Mouse (Mus musculus): ENCODE data around the gene Trub1. TPM values are rescaled to one million over a fixed set of nuclear protein-coding genes. Genes with fewer than 3 reads are reported as not detected.

The Trub1 gene
- polyA plus RNA-seq, 1 experiment from 2014 or later: 8.7 TPM

DNA sequence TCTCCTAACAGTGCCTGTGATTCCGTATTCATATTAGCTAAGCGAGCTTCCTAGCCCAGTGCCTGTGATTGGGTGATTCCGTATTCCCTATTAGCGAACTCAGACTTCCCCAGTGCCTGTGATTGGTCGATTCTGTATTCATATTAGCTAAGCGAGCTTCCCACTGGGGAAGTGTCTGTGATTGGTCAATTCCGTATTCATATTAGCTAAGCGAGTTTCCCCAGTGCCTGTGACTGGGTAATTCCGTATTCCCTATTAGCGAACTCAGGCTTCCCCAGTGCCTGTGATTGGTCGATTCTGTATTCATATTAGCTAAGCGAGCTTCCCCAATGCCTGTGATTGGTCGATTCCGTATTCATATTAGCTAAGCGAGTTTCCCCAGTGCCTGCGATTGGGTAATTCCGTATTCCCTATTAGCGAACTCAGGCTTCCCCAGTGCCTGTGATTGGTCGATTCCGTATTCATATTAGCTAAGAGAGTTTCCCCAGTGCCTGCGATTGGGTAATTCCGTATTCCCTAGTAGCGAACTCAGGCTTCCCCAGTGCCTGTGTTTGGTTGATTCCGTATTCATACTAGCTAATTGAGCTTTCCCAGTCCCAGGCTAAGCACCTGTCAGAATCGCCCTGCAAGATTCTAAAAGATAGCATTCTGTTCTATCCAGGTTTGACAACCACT lies 2.7 kb downstream of the Trub1 start:
- Histone ChIP-seq H3K27me3 (ENCODE audit: control insufficient read depth, insufficient read depth, low read depth, low read length) (no peaks in the 10 kb centered on the region), H3K9me3 (replicated peaks; ENCODE audit: control insufficient read depth, low read length) (0 out of 2 replicates have a peak, but pooled peaks cover 2% of the 10 kb centered on the region), H3K36me3 (ENCODE audit: control insufficient read depth, insufficient read depth) (no peaks in the 10 kb centered on the region), H3K27ac (ENCODE audit: low read length) (no peak overlapping the region), H3K9ac (ENCODE audit: low read depth, low read length) (no peak overlapping the region), H3K4me3 (ENCODE audit: low read depth, low read length) (no peak overlapping the region), H3K4me1 (ENCODE audit: control insufficient read depth, low read depth, low read length) (peaks cover 8% of the 10 kb centered on the region), H3K4me2 (ENCODE audit: low read depth, low read length) (no peak overlapping the region)
- no peak for ATAC-seq (ENCODE audit: low read depth)
- WGBS (ENCODE audit: insufficient replicate concordance): 86% methylated on average over 25 of the region's 25 CpGs

DNA sequence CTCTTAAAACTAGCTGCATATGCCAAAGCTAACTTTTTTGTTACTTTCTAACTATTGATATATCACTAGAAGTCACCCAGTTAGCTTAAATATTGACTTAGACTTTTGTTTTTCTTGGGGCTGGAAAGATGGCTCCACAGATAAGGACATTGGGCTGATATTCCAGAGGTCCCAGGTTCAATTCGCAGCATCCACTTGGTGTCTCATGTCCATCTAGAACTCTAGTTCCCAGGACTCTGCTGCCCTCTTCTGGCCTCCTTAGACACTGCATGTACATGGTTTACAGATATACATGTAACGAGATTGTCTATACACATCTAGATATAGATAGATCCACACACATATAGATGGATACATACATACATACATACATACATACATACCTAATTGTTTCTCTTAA lies 4.4 kb downstream of the Trub1 start:
- no peak overlapping the region for H3K4me2 ChIP-seq (ENCODE audit: low read depth, low read length)
- peaks cover 8% of the 10 kb centered on the region for H3K4me1 ChIP-seq (ENCODE audit: control insufficient read depth, low read depth, low read length)
- no peaks in the 10 kb centered on the region for H3K36me3 ChIP-seq (ENCODE audit: control insufficient read depth, insufficient read depth)
- no peak for ATAC-seq (ENCODE audit: low read depth)
- H3K9ac ChIP-seq (ENCODE audit: low read depth, low read length): no peak overlapping the region
- H3K27me3 ChIP-seq (ENCODE audit: control insufficient read depth, insufficient read depth, low read depth, low read length): no peaks in the 10 kb centered on the region
- H3K4me3 ChIP-seq (ENCODE audit: low read depth, low read length): no peak overlapping the region
- WGBS (ENCODE audit: insufficient replicate concordance): 63% methylated on average over 2 of the region's 2 CpGs
- no peak overlapping the region for H3K27ac ChIP-seq (ENCODE audit: low read length)
- H3K9me3 ChIP-seq (replicated peaks; ENCODE audit: control insufficient read depth, low read length): 0 out of 2 replicates have a peak, but pooled peaks cover 2% of the 10 kb centered on the region

DNA sequence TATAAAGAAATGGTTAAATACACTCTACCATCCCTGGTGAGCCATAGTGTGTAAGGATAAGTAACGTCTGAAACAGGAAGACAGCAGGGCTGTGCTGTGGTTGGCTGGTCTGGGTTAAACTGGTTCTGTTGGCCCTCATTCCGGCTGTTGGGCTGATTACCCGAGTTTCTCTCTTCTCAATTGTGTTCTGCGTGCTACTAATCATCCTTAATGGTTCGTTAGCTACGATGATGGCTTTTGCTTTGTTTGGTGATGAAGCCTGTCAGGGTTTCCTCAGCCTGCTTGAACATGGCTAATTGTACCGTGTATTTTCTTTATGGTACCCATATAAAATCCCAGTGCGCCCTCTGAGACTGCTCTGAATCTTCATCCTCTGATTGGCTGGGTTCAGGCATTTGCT lies 11.0 kb downstream of the Trub1 start:
- no peak for ATAC-seq (ENCODE audit: low read depth)
- Histone ChIP-seq H3K9me3 (replicated peaks; ENCODE audit: control insufficient read depth, low read length) (no peaks in the 10 kb centered on the region), H3K9ac (ENCODE audit: low read depth, low read length) (no peak overlapping the region), H3K36me3 (ENCODE audit: control insufficient read depth, insufficient read depth) (no peaks in the 10 kb centered on the region), H3K27me3 (ENCODE audit: control insufficient read depth, insufficient read depth, low read depth, low read length) (no peaks in the 10 kb centered on the region), H3K27ac (ENCODE audit: low read length) (no peak overlapping the region), H3K4me2 (ENCODE audit: low read depth, low read length) (no peak overlapping the region), H3K4me1 (ENCODE audit: control insufficient read depth, low read depth, low read length) (no peaks in the 10 kb centered on the region), H3K4me3 (ENCODE audit: low read depth, low read length) (no peak overlapping the region)
- WGBS (ENCODE audit: insufficient replicate concordance): 73% methylated on average over 8 of the region's 8 CpGs

DNA sequence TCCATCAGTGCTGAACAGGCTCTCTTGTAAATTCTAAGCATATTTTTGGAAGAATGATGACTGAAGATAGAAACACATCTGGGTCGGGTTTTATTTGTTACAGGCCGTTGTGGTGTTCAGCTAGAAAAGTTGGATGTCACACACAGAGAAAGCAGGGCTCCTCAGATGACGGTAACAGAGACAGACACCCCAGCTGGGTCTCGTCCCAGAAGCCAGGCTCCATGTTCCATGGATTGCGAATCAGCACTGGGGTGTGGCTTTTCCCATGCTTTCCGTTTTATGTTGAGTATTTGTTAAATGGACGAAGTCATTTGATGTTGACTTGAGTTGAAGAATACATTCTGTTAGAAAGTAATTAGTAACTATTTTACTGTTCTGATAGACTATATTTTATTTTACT lies 13.0 kb downstream of the Trub1 start:
- H3K4me1 ChIP-seq (ENCODE audit: control insufficient read depth, low read depth, low read length): no peaks in the 10 kb centered on the region
- no peaks in the 10 kb centered on the region for H3K36me3 ChIP-seq (ENCODE audit: control insufficient read depth, insufficient read depth)
- H3K9ac ChIP-seq (ENCODE audit: low read depth, low read length): no peak overlapping the region
- H3K27ac ChIP-seq (ENCODE audit: low read length): no peak overlapping the region
- no peak overlapping the region for H3K4me2 ChIP-seq (ENCODE audit: low read depth, low read length)
- H3K4me3 ChIP-seq (ENCODE audit: low read depth, low read length): no peak overlapping the region
- no peaks in the 10 kb centered on the region for H3K27me3 ChIP-seq (ENCODE audit: control insufficient read depth, insufficient read depth, low read depth, low read length)
- ATAC-seq (ENCODE audit: low read depth): no peak
- 79% methylated on average over 7 of the region's 7 CpGs for WGBS (ENCODE audit: insufficient replicate concordance)
- H3K9me3 ChIP-seq (replicated peaks; ENCODE audit: control insufficient read depth, low read length): no peaks in the 10 kb centered on the region

DNA sequence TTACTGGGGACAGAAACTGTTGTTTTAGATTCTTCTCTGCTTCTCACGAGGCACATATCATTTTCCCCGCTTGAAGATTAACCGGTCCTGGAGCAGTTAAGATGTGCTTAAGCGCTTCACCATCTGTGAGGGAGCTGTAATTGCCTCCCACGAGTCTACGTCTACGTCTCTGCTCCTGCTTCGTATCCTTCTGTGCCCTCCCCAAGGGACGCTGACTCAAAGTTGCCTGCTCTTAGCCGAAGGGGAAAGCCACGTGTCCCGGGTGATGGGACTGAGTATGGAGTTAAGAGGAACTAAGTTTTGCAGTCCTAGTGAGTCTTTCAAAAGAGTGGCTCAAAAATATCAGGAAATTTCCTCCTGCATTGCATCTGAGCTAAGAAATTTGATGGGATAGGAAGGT lies 18.3 kb downstream of the Trub1 start:
- no peak for ATAC-seq (ENCODE audit: low read depth)
- Histone ChIP-seq H3K9ac (ENCODE audit: low read depth, low read length) (no peak overlapping the region), H3K27me3 (ENCODE audit: control insufficient read depth, insufficient read depth, low read depth, low read length) (no peaks in the 10 kb centered on the region), H3K9me3 (replicated peaks; ENCODE audit: control insufficient read depth, low read length) (no peaks in the 10 kb centered on the region), H3K27ac (ENCODE audit: low read length) (no peak overlapping the region), H3K4me2 (ENCODE audit: low read depth, low read length) (no peak overlapping the region), H3K4me1 (ENCODE audit: control insufficient read depth, low read depth, low read length) (no peaks in the 10 kb centered on the region), H3K4me3 (ENCODE audit: low read depth, low read length) (no peak overlapping the region), H3K36me3 (ENCODE audit: control insufficient read depth, insufficient read depth) (no peaks in the 10 kb centered on the region)
- whole genome bisulfite sequencing (ENCODE audit: insufficient replicate concordance): 82% methylated on average over 12 of the region's 12 CpGs

DNA sequence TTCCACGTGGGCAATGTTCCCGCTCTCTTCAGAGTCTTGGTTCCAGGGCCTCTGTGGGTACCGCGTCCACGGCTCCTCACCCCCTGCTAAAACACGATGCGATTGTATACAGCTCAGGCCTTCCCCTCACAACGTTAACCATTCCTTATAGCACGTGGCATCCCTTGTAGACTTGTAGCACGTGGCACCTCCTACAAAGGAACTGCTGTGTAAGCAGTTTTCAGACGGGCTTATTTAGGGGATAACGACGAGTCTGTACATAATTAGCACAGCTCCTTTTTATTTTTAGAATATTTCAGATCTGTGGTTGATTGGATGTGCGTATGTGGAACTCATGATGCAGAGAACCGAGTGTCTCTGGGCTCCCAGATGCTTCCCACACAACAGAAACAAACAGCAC lies 19.5 kb downstream of the Trub1 start:
- no peaks in the 10 kb centered on the region for H3K4me1 ChIP-seq (ENCODE audit: control insufficient read depth, low read depth, low read length)
- H3K27me3 ChIP-seq (ENCODE audit: control insufficient read depth, insufficient read depth, low read depth, low read length): no peaks in the 10 kb centered on the region
- no peaks in the 10 kb centered on the region for H3K36me3 ChIP-seq (ENCODE audit: control insufficient read depth, insufficient read depth)
- H3K9ac ChIP-seq (ENCODE audit: low read depth, low read length): no peak overlapping the region
- no peak for ATAC-seq (ENCODE audit: low read depth)
- no peak overlapping the region for H3K4me3 ChIP-seq (ENCODE audit: low read depth, low read length)
- H3K4me2 ChIP-seq (ENCODE audit: low read depth, low read length): no peak overlapping the region
- 80% methylated on average over 15 of the region's 15 CpGs for WGBS (ENCODE audit: insufficient replicate concordance)
- no peaks in the 10 kb centered on the region for H3K9me3 ChIP-seq (replicated peaks; ENCODE audit: control insufficient read depth, low read length)
- no peak overlapping the region for H3K27ac ChIP-seq (ENCODE audit: low read length)

DNA sequence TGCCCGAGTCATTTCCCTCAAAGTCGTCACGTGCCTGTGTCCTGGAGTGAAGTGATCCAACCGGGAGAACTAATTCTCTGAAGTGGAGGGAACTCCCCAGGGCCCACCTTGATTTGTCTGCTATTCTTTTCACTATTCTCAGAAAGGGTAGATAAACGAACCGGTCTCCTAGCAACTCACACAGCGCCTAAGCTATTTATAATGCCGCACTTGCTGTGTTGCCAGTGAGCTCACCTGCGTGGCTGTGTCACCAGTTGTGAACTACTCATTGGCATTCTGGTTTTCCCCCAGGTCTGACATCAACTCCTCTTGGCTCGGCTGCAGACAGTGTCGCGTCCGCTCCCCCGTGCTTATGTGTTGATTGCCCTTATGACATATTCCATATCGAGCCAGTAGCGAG lies 20.6 kb downstream of the Trub1 start:
- no peak overlapping the region for H3K27ac ChIP-seq (ENCODE audit: low read length)
- H3K36me3 ChIP-seq (ENCODE audit: control insufficient read depth, insufficient read depth): no peaks in the 10 kb centered on the region
- no peaks in the 10 kb centered on the region for H3K27me3 ChIP-seq (ENCODE audit: control insufficient read depth, insufficient read depth, low read depth, low read length)
- no peak overlapping the region for H3K9ac ChIP-seq (ENCODE audit: low read depth, low read length)
- no peaks in the 10 kb centered on the region for H3K4me1 ChIP-seq (ENCODE audit: control insufficient read depth, low read depth, low read length)
- H3K4me2 ChIP-seq (ENCODE audit: low read depth, low read length): no peak overlapping the region
- no peaks in the 10 kb centered on the region for H3K9me3 ChIP-seq (replicated peaks; ENCODE audit: control insufficient read depth, low read length)
- H3K4me3 ChIP-seq (ENCODE audit: low read depth, low read length): no peak overlapping the region
- no peak for ATAC-seq (ENCODE audit: low read depth)
- WGBS (ENCODE audit: insufficient replicate concordance): 76% methylated on average over 16 of the region's 16 CpGs

DNA sequence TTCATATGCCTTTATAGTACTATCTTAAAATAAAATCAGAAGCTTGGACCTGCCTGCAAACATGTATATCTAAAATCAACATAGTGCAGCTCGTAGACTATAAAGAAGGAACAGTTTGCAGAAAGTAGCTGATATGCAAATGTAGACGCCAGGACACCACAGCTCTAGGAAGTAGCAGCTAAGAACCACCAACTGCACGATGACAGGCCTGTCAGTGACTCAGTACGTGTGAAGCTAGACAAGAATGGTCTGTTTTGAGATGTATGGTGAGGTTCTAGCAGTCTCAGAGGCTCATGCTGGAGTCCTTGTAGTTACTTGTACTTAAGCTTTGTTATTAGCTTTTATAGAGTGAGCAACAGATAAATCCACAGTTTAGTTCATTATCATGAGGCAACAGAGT lies 22.6 kb downstream of the Trub1 start:
- no peak overlapping the region for H3K4me2 ChIP-seq (ENCODE audit: low read depth, low read length)
- H3K9ac ChIP-seq (ENCODE audit: low read depth, low read length): no peak overlapping the region
- no peaks in the 10 kb centered on the region for H3K9me3 ChIP-seq (replicated peaks; ENCODE audit: control insufficient read depth, low read length)
- no peaks in the 10 kb centered on the region for H3K4me1 ChIP-seq (ENCODE audit: control insufficient read depth, low read depth, low read length)
- whole genome bisulfite sequencing (ENCODE audit: insufficient replicate concordance): 33% methylated on average over 4 of the region's 4 CpGs
- H3K4me3 ChIP-seq (ENCODE audit: low read depth, low read length): no peak overlapping the region
- H3K27ac ChIP-seq (ENCODE audit: low read length): no peak overlapping the region
- no peaks in the 10 kb centered on the region for H3K36me3 ChIP-seq (ENCODE audit: control insufficient read depth, insufficient read depth)
- H3K27me3 ChIP-seq (ENCODE audit: control insufficient read depth, insufficient read depth, low read depth, low read length): no peaks in the 10 kb centered on the region
- ATAC-seq (ENCODE audit: low read depth): no peak

DNA sequence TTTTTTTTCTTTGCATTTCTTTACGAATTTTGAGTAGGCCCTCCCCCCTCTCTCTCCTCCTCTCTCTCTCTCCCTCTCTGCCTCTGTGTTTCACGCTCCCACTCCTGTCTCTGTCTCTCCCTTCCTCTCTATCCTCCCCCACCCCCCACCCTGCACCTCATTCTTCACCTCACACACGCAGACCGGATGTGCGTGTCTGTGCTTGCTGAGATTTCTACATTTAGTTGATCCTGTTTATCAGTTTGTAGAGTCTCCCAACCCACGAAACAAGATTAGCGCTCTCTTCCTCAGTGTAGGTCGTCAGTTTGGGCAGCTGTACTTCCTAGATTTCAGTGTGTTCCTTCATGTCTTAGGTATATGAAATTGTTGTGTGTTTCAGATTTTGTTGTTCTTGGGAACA lies 24.6 kb downstream of the Trub1 start:
- WGBS (ENCODE audit: insufficient replicate concordance): 35% methylated on average over 8 of the region's 8 CpGs
- no peak overlapping the region for H3K4me2 ChIP-seq (ENCODE audit: low read depth, low read length)
- no peaks in the 10 kb centered on the region for H3K36me3 ChIP-seq (ENCODE audit: control insufficient read depth, insufficient read depth)
- no peak overlapping the region for H3K27ac ChIP-seq (ENCODE audit: low read length)
- no peak overlapping the region for H3K9ac ChIP-seq (ENCODE audit: low read depth, low read length)
- no peak for ATAC-seq (ENCODE audit: low read depth)
- no peaks in the 10 kb centered on the region for H3K4me1 ChIP-seq (ENCODE audit: control insufficient read depth, low read depth, low read length)
- H3K4me3 ChIP-seq (ENCODE audit: low read depth, low read length): no peak overlapping the region
- H3K27me3 ChIP-seq (ENCODE audit: control insufficient read depth, insufficient read depth, low read depth, low read length): no peaks in the 10 kb centered on the region
- H3K9me3 ChIP-seq (replicated peaks; ENCODE audit: control insufficient read depth, low read length): no peaks in the 10 kb centered on the region
